Mouse (Mus musculus): ENCODE measurements around the gene Flrt3. TPM values are rescaled to one million over a fixed set of nuclear protein-coding genes. Genes with fewer than 3 reads are reported as not detected.

The Flrt3 gene
- total and polyA plus RNA-seq, 3 experiments: not detected

DNA sequence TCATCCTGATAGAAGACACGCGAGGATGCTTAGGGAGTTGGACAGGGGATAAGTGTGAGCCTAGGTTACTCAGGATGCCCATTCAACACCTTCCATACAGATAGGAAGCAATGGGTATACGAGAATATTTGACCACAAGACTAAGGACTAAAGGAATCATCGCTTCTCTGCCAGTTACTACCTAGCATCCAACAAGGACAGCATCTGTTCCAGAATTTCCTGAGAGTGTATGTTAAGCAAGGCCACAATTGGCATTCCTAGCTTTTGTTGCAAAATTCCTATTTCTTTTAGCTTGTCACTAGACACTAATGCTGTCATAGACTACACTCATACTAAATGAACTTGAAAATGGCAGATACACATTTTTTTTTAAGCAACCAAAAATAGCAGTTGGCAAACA lies 6.9 kb downstream of the Flrt3 start:
- Histone ChIP-seq H3K4me3 (ENCODE audit: control insufficient read depth in 1 of 2, insufficient read depth in 1 of 2, low read depth in 2 of 2, low read length in 2 of 2) (no peak overlapping the region), H3K36me3 (ENCODE audit: control insufficient read depth in 1 of 2, insufficient read depth in 2 of 2, low read length in 2 of 2) (no peaks in the 10 kb centered on the region), H3K79me2 (ENCODE audit: control insufficient read depth, insufficient read depth, low read length, poor library complexity) (no peaks in the 10 kb centered on the region), H3K4me1 (ENCODE audit: control insufficient read depth in 1 of 2, insufficient read depth in 2 of 2, low read length in 2 of 2) (no peaks in the 10 kb centered on the region), H3K27me3 (ENCODE audit: control insufficient read depth in 1 of 2, insufficient read depth in 2 of 2, low read length in 2 of 2) (no peaks in the 10 kb centered on the region), H3K9ac (ENCODE audit: control insufficient read depth, low read depth, low read length, poor library complexity, severe bottlenecking) (no peak overlapping the region), H3K27ac (ENCODE audit: control insufficient read depth, low read depth, low read length) (no peak overlapping the region), H3K9me3 (replicated peaks; ENCODE audit: insufficient read depth, low read length) (no peaks in the 10 kb centered on the region)
- no peak for DNase-seq (ENCODE audit: low read depth, low spot score)
- TF ChIP-seq NELFE (IDR thresholded peaks at IDR 0.05; ENCODE audit: low read depth, low read length) (no peak), ZMIZ1 (IDR thresholded peaks at IDR 0.05; ENCODE audit: low read depth, low read length) (no peak), USF1 (IDR thresholded peaks at IDR 0.05; ENCODE audit: low read depth, low read length) (no peak), ZKSCAN1 (IDR thresholded peaks at IDR 0.05; ENCODE audit: low read depth, low read length) (no peak), CHD2 (IDR thresholded peaks at IDR 0.05; ENCODE audit: low read length) (no peak), RAD21 (IDR thresholded peaks at IDR 0.05; ENCODE audit: low read depth, low read length) (no peak), E2F4 (IDR thresholded peaks at IDR 0.05; ENCODE audit: borderline replicate concordance, low read depth, low read length) (no peak), RCOR1 (IDR thresholded peaks at IDR 0.05; ENCODE audit: low read depth, low read length) (no peak), MYB (IDR thresholded peaks at IDR 0.05; ENCODE audit: low read depth, low read length) (no peak), CHD1 (IDR thresholded peaks at IDR 0.05; ENCODE audit: low read depth, low read length) (no peak), ETS1 (IDR thresholded peaks at IDR 0.05; ENCODE audit: low read depth, low read length) (no peak)

DNA sequence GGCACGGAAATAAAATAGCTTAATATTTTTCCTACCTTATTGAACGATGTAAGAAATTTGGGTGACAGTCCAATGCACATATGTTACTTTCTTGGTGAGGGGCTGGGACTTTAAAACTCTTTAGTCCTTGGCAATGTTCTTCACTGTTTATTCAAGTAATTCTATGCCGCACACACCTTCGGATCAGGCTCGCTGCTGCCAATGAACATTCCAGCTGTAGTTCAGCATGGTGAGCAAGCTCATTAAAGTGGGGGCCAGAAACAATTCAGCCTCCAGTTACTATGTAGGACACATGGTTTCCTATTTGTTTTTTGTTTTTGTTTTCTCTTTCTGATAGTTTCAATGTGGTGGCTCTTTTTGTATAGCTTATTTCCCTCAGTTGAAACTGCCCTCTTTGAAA lies 8.6 kb downstream of the Flrt3 start:
- no peak for DNase-seq (ENCODE audit: low read depth, low spot score)
- H3K36me3 ChIP-seq (ENCODE audit: control insufficient read depth in 1 of 2, insufficient read depth in 2 of 2, low read length in 2 of 2): no peaks in the 10 kb centered on the region
- no peaks in the 10 kb centered on the region for H3K27me3 ChIP-seq (ENCODE audit: control insufficient read depth in 1 of 2, insufficient read depth in 2 of 2, low read length in 2 of 2)
- H3K9me3 ChIP-seq (replicated peaks; ENCODE audit: insufficient read depth, low read length): no peaks in the 10 kb centered on the region
- H3K4me1 ChIP-seq (ENCODE audit: control insufficient read depth in 1 of 2, insufficient read depth in 2 of 2, low read length in 2 of 2): no peaks in the 10 kb centered on the region
- no peak overlapping the region for H3K4me3 ChIP-seq (ENCODE audit: control insufficient read depth in 1 of 2, insufficient read depth in 1 of 2, low read depth in 2 of 2, low read length in 2 of 2)
- no peaks in the 10 kb centered on the region for H3K79me2 ChIP-seq (ENCODE audit: control insufficient read depth, insufficient read depth, low read length, poor library complexity)
- H3K9ac ChIP-seq (ENCODE audit: control insufficient read depth, low read depth, low read length, poor library complexity, severe bottlenecking): no peak overlapping the region
- H3K27ac ChIP-seq (ENCODE audit: control insufficient read depth, low read depth, low read length): no peak overlapping the region
- TF ChIP-seq GABPA (IDR thresholded peaks at IDR 0.05; ENCODE audit: low read depth, low read length): no peak
- TF ChIP-seq ETS1 (IDR thresholded peaks at IDR 0.05; ENCODE audit: low read depth, low read length): no peak
- no peak for TF ChIP-seq SIN3A (IDR thresholded peaks at IDR 0.05; ENCODE audit: low read length)
- TF ChIP-seq UBTF (IDR thresholded peaks at IDR 0.05; ENCODE audit: borderline replicate concordance, insufficient read depth, low read depth, low read length): no peak

GRCm38 (mm10) chr2:140653978-140654377 lies 17.3 kb downstream of the Flrt3 start:
- no peaks in the 10 kb centered on the region for H3K36me3 ChIP-seq (ENCODE audit: control insufficient read depth in 1 of 2, insufficient read depth in 2 of 2, low read length in 2 of 2)
- H3K27me3 ChIP-seq (ENCODE audit: control insufficient read depth in 1 of 2, insufficient read depth in 2 of 2, low read length in 2 of 2): no peaks in the 10 kb centered on the region
- H3K4me3 ChIP-seq (ENCODE audit: control insufficient read depth in 1 of 2, insufficient read depth in 1 of 2, low read depth in 2 of 2, low read length in 2 of 2): no peak overlapping the region
- TF ChIP-seq NELFE (IDR thresholded peaks at IDR 0.05; ENCODE audit: low read depth, low read length): no peak
- TF ChIP-seq MAFK (IDR thresholded peaks at IDR 0.05; ENCODE audit: borderline replicate concordance, low read depth, low read length): no peak
- TF ChIP-seq E2F4 (IDR thresholded peaks at IDR 0.05; ENCODE audit: borderline replicate concordance, low read depth, low read length): no peak
- no peak for TF ChIP-seq GATA1 (IDR thresholded peaks at IDR 0.05; ENCODE audit: low read depth, low read length)
- TF ChIP-seq JUND (IDR thresholded peaks at IDR 0.05; ENCODE audit: low read depth, low read length): no peak
- no peak for TF ChIP-seq MXI1 (IDR thresholded peaks at IDR 0.05; ENCODE audit: low read depth, low read length)
- TF ChIP-seq ELF1 (IDR thresholded peaks at IDR 0.05; ENCODE audit: low read depth, low read length): no peak
- no peak for TF ChIP-seq TAL1 (IDR thresholded peaks at IDR 0.05; ENCODE audit: low read length)
- TF ChIP-seq CHD2 (IDR thresholded peaks at IDR 0.05; ENCODE audit: low read length): no peak
- TF ChIP-seq TCF12 (IDR thresholded peaks at IDR 0.05; ENCODE audit: low read depth, low read length): no peak
- TF ChIP-seq KAT2A (conservative IDR thresholded peaks at IDR 0.05; ENCODE audit: low read depth, low read length): no peak
- no peak for TF ChIP-seq HCFC1 (IDR thresholded peaks at IDR 0.05; ENCODE audit: low read depth, low read length)
- no peak for TF ChIP-seq MAZ (IDR thresholded peaks at IDR 0.05; ENCODE audit: low read depth, low read length)
- H3K79me2 ChIP-seq (ENCODE audit: control insufficient read depth, insufficient read depth, low read length, poor library complexity): no peaks in the 10 kb centered on the region
- no peak for DNase-seq (ENCODE audit: low read depth, low spot score)
- H3K4me1 ChIP-seq (ENCODE audit: control insufficient read depth in 1 of 2, insufficient read depth in 2 of 2, low read length in 2 of 2): no peaks in the 10 kb centered on the region
- H3K9me3 ChIP-seq (replicated peaks; ENCODE audit: insufficient read depth, low read length): no peaks in the 10 kb centered on the region
- H3K27ac ChIP-seq (ENCODE audit: control insufficient read depth, low read depth, low read length): no peak overlapping the region
- no peak overlapping the region for H3K9ac ChIP-seq (ENCODE audit: control insufficient read depth, low read depth, low read length, poor library complexity, severe bottlenecking)
